Mouse (Mus musculus): Measurements from ENCODE around the gene St14.

DNA sequence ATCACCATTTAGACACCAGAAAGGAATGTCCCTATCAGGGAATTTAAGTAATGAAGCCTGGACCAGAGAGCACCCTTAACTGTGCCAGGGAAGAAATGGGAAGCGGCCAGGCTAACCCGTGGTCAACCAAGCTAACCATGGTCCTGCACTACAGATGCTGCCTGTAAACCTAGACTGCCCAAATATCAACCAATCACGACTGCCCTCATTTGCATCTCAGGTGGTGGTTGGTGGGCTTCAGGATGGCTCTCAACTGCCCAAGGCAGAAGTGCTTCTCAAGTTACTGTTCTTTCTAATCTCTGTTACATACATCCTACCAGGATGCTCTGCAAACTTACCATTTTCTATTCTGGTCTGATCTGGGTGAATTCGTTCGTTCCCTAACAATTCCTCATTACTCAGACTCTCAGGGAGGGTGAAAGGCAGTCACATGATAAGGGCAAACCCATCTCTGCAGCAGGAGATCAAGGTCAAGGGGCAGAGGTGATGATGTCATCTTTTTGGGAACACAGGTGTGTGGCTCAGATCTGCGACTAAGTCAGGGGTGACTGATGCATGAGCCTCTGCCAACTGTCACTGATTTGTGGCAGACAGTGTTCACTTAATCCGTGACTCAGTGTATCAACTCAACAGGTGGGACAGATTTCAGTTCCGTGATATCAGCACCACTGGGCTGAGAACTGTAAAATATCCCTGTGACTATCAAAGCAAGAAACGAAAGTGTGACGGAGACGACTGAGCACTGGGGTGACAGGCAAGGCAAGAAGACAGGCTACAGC, 12.9 kb downstream of the St14 start:
- TF ChIP-seq CTCF (IDR thresholded peaks at IDR 0.05) (no peak), EP300 (IDR thresholded peaks at IDR 0.05; ENCODE audit: insufficient read depth, low read depth, low read length) (no peak), POLR2A (IDR thresholded peaks at IDR 0.05; ENCODE audit: insufficient read depth, low read depth, low read length) (no peak)
